Mouse (Mus musculus) neural tube, embryonic 10.5 days (tissue): ENCODE data around the gene Eif3m.
"Not testable (repeated sequence)": the region's sequence is repeated elsewhere in the genome, so short reads cannot be mapped to it uniquely, and the experiment has no call there.

Source experiments
- DNase-seq: peaks from one replicate; pipeline ENCODE4 v3.0.0-alpha.2; 2017; ENCODE audit warnings: low spot score; ENCODE audit errors: extremely low spot score

Gene Eif3m

DNA sequence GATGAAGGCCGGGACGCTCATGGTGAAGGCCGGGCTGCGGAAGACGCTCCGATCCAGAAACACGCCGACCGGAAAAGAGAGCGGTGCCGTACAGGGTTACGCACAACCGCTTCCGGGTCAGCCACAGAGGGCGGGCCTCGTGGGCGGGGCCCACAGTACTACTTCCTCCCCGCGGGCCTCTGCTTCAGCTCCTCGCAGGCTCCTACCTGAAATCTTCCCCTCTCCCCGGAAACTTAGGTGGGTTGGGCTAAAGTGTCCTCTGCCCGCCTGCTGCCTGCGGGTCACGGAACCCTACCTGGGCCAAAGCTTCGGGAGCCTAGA is at the start of gene Eif3m:
TSS of gene Eif3m (minus strand) at position 114 of the 321 bp plus-strand sequence.
- DNase-seq: peak; percentile 93

DNA sequence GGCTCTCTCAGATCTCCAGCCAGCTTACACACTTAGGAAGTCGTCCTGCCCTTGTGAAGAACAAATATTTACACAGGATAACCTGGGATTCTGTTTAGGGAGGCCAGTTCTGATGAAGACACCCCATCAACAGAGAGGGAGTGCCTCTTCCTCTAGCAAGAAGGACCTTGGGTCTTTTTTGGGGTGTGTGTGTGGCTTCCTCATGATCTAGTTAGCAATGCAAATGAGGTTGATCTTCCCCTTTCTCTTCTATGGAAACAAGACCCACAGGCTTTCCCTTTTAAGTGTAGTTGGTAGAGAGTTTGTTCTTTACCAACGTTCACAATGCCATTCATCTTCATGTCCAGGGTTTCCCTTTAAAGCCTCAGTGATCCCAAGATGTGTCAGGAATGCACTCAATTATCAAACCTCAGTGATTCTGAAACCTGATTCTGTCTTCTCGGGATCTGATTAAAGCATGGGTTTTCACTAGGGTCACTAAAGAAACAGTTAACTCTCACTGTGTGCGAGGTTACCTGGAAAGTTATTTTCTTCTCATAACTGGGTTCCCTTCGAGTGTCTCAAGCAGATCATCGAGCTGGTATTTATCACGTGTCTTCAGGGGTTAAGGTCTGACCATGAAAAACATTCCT is 46.0 kb upstream of the Eif3m start:
- no peak for DNase-seq

DNA sequence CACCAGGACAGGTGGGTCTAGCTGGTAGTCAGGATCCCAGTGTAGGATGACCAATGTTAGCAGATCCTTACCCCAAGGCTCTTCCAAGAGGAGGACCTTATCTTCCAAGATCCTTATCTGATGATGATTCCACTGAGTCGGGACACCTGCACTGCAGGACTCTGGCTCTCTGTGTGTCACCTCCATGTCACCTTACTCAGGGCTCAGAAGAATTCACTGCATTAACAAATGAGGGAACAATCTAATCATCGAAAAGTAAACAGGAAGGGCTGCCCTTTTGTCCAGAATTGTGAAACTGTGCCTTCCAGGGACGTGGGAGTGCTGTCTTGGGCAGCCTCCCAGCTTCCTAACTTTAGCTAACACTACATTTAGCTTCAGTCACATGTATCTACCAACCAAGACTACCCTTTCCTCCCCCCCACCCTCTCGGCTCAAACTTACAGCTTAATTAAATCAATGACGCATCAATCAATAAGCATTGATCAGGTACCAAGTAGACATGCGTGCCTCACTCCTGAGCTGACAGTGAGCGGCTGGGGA is 41.8 kb upstream of the Eif3m start:
- DNase-seq: no peak

DNA sequence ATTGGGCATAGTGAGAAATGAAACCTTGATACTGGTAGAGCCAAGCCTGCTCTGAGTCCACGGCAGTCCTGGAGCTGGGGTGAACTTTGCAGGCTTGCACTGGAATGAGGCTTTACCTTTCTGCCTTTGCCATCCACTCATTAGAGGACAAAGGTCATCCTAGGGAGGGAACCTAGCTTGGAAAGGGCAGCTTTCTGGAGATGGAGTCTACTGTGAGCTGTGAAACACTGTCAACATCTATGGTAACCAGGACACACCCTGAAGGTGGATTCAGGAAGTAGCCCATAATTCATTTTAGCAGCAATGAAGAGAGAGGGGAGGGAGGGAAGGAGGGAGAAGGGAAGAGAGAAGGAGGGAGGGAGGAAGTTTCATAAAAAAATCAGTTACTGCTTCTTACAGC is 38.6 kb upstream of the Eif3m start:
- no peak for DNase-seq

DNA sequence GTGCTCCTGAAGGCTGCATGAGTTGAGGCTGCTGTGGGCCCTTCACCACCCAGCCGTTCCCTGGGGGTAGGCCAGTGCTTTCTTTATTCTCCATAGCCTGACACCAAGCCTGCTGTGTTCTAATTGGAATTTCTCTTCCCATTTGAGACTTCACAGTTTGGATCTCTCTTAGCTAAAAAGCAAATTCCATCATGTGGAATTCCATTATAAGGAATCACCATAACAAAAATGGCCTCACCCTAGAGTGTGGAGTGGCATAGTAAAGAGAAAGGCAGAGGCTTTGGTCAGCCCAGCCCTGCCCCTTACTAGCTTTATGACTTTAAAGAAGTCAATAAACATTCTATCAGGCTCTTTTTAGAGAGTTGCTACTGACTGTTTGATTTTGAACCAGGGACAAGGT is 31.4 kb upstream of the Eif3m start:
- no peak for DNase-seq

DNA sequence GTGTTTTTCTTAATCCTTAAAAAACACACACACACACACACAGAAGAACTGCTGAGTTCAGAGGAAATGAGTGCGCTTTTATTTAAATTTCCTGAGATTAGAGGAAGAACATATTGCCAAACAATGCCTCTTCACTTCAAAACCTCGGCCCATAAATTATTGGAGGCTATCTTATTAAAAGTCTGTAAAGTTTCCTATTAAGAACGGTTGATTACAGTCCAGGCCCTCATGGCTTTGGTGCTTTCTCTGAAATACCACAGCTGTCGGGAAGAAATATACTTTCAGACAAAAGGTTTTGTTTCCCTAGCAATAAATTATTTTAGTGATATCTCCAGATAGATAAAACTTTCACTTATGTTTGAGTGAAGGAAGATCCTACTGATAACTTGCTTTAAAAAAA is 26.3 kb upstream of the Eif3m start:
- DNase-seq: no peak

DNA sequence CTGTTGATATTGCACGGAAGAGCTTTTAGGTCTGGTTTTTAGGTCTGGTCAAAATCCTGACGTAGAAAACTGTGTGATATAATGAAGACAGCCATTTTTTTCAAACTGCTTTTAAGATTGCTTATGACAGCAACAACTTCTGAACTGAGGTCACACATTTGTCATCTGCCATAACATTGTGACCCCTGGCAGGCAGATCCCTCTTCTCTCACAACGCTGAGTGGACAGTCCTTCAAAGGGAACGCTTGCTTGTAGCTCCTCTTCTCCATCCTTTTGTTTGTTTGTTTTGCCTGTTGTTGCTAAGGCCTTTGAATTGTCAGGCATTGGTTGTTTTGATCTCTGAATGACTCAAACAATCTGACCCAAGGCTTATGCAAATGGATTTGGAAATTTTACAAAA is 24.0 kb upstream of the Eif3m start:
- DNase-seq: no peak

DNA sequence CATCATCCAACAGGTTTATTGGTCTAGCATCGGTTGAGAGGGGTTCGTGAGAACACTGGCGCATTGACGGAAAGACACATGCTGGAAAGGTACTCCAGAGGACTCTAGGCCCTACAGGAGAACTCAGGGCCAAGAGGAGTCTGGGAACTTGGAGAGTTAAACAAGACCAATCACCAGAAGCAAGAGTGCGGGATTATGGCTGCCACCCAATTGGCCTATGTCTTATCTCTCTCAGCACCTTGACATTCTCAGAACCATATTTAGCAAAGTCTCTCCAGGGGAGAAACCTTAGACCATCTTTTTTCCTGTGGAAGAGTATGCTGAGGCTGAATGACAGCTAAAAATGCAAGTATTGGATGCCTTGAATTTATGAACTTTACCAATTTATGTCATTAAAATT is 22.0 kb upstream of the Eif3m start:
- no peak for DNase-seq

DNA sequence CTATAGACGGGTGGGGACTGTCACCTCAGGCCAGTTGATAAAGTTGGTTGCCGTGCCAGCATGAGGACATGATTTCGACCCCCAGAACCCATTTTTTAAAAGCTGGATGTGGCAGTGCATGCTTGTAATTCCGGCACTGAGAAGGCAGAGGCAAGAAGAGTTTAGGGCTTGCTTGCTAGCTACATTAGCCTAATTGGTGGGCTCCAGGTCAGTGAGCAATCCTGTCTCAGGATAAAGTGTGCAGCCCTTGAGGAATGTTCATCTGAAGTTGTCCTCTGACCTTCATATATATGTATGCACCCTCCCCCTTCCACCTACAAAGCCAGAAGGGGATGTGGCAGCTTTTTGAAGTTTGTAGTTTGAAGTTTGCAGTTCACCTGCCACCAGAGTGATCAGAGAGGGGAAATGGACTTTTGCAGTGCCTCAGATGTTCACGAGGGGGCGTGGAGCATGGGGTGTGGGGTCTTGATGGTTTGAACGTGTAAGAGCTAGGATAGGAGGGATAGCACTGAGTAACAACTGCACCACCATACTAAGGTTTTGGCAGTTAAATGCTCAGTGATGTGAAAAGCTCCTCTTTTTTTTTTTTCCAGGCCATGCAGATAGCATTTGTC is 21.2 kb upstream of the Eif3m start:
- no peak for DNase-seq

DNA sequence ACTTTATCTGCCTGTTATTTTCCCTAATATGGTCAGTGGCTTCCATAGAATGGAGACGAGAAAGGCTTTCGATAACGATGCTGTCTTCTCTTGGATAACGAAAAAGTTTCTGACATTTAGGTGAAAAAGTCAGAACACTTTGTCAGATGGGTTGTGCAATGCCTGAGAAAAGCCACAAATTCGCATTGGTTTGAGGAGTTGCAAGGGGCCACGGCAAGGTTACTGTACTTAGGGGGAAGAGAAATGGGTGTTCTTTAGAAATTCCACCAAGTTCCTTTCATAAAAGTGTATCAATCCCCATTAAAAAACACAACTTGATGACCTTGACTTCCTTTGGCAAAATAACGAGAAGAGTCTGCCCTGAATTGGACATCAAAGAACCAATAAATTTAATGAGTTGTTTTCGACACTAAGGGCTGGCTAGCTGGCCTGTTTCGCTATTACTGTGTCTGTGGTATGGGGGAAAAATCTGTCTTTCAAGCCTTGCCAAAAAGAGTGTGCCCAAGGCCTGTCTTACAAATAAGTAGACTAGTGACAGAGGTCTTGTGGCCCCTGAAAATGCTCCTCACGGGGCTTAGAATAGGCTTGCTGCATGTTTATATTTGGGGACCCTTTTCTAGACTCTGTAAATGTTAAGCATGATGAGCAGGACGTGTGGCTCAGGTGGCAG is 19.7 kb upstream of the Eif3m start:
- DNase-seq: no peak

DNA sequence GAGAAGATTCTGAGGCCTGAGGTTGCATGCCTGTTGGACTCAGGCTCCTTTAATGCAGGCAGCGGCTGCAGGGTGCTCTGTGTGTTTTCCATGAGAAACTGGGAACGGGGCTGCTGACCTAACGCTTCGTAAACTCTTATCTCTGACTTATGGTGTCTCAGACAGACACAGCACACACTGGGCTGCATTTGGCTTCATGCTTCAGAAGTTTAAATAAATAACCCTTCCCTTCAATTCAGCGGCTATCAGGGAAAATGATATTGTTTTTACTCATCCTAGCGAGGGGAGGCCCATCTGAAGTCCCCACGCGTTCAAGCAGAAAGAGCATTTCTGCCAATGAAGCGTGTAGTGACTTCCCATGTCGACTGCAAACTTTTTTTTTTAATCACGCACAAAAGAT is 19.1 kb upstream of the Eif3m start:
- DNase-seq: no peak

DNA sequence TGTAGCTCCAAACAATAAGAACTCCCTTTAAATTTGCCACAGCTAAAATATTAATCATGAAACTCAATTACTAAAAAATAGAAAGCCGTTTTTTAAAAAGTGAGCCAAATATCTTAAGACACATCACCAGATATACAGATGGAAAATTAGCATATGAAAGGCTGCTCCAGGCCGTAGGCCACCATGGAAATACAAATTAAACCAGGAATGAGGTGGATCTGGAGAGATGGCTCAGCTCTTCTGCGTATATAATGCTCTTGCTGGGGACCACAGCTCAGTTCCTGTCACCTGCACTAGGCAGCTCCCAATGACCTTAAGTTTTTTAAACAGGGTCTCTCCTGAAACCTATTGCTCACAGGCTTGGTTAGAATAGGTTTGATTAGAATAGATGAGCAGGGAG is 17.2 kb upstream of the Eif3m start:
- DNase-seq: no peak

DNA sequence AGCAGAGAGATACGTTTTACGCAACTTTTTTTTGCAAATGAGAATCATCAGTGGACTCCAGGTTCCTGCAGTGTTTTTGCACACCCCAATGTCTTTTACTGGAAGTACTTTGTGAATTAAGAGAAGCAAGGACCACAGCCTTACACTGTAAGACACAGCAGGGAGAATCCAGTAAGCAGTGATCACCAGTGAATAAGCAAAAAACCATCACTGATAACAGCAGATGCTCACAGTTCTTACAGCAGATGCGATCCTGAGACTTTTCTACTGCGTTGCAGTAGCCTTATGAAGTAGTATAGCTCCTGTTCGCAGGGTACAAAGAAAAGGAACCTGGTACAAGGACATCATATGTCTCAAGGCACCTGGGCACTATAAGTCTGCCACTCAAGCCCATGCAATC is 13.6 kb upstream of the Eif3m start:
- no peak for DNase-seq

DNA sequence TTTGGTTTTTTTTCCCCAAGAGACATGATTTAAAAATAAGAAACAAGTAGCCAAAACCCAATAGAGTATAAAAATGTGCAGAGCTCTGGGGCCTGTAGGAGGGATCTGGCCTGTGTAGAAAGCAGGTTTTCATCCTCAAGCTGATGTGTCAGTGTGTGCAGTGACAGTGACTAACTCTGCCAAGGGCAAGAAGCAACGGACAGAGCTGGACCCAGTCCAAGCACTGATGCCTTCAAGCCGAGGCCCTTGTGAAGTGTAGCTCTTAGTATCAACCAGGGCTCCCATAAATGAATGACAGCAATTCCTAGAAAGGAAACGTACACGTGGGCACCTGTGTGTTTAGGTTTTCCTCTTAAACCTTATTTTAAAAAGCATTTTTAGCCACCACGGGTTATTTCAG is 11.9 kb upstream of the Eif3m start:
- DNase-seq: no peak

DNA sequence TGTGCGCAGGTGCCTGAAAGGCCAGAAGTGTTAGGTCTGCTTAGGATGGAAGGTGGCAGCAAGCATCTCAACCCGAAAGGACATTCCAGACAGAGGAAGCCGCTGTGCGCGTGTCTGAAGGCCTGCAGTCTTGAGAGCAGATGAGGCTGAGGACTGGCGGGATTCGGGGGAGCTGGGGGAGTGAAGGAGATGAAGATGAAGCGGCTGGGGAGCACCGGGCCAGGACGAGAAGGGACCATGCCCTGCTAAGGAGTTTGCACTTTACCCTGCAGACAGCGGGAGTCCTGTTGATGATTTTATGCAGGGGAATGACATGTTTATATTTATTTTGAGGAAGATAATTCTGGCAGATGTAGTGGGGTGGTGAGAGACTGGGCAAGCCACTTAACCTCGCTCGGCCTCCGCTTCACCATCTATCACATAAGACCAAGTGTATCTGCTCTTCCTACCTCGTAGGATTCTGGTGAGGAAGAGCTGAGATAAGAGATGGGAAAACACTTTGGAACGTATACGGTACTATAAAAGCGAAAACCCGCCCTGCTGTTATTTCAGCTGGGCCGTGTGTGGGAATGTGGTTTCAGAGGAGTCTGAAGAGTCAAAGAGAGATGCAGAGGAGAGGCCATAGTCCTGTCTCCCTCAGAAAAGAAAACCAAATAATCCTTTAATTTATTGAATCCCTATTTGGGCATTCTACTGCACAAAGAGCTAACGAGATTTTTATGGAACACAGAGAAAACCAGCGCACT is 10.2 kb upstream of the Eif3m start:
- no peak for DNase-seq

DNA sequence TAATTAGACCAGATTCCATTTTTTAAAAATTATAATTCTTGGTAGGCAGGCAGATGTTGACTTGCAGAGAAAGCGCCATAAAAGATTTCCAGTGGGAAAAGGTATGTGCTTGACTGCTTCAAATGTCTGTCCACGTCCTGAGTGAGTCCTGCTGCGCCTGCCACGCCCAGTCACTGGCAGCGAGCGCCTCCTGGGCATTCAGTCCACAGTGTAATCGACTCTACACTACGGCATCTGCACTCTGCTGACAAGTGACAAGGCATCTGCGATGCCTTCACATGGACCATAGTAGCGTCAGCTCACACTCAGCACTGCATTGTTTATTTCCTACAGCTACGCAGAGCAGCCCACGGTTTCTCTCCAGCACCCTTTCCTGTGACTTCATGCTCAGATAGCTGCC is 8.7 kb upstream of the Eif3m start:
- not testable (repeated sequence) for DNase-seq

DNA sequence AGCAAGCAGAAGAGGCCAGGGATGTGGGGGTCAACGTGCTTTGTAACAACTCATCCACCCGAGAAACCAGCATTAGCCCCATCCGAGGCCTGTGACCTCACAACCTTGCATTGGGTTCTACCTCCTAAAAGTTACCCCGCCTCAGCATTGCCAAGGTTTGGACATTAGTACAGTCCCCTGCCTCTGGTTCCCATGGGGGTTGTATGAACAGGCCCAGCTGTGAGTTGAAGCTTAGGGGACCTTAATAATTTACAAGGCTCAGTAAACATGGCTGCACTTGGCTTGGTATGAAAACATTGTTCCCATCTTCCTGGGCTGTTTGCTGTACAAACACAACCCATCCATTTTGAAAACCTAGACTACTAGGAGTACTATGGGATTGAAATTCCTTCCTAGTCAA is 6.9 kb upstream of the Eif3m start:
- no peak for DNase-seq

DNA sequence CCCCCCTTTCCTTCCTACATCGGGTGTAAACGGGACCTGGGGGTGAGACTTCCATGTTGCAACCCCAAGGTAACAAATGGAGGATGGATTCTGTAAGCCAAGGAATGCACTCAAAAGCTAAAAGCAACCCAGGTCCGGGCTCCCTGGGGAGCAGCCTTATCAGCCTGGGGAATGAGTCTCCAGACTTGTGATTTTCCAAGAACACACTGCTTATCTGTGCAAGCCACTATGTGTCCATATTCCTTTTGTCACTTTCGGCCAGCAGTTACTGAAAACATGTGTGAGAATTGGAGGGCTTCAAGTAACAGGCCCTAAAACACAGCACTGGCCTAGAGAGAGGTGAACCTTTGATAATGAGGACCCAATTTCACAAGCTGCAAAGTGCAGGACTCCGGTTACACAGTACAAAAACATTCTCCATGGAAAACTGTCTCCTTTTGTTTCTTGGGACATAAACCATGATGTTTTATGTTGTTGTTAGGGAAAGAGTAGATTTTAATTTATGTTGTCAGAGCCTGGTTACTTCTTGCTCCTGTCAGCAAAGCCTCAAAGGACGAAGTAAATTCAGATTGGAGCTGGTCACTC is 6.2 kb upstream of the Eif3m start:
- no peak for DNase-seq

DNA sequence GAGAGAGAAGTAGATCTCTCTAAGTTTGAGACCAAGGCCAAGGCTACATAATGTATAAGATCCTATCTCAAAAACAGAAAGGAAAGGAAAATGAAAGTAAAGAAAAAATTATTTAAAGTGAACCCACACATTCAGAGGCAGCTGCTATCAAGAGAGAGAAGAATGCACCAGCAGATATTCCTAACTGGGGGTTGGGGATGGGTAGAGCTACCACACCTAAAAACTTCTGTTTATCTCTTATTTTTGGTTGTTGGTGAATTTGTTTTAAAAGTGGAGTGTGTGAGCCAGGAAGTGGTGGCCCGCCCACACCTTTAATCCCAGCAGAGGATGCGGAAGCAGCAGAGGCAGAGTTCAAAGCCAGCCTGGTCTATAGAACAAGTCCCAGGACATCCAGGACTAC is 5.0 kb upstream of the Eif3m start:
- no peak for DNase-seq

DNA sequence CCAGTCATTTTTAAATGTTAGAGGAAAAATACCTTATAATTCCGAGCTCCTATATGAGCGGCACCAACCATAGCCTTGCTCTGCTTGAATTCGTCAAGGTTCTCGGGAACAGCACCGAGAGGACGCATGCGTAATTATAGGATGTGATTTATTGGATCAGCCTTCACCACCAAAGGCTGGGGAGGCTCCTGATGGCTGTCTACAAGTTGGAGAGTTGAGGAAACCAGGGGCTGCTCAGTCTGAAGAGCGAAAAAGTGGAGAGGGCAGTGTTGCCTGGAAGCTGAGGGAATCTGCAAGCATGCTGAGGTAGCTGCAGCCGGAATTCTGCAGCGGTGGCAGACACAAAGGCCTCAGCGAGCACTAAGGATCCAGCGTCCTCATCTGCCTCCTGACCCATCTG is 4.4 kb upstream of the Eif3m start:
- DNase-seq: no peak

DNA sequence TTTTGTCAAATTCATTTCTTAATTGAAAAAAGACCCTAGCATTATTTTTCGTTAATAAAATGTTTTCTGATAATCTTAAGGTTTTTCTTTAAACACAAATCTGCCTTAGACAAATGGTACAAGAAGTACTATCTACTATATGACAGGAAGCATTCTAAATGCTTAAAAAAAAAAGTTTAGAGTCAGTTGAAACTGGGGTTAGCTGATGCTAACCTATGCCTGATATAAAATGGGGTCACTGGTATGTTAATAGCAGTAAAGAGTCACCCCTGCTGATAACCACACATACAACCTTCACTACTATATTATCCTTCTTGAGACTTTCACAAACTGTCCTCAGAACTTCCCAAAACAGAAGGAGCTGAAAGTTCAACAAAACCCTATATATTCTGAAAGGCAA is 2.6 kb upstream of the Eif3m start:
- no peak for DNase-seq

DNA sequence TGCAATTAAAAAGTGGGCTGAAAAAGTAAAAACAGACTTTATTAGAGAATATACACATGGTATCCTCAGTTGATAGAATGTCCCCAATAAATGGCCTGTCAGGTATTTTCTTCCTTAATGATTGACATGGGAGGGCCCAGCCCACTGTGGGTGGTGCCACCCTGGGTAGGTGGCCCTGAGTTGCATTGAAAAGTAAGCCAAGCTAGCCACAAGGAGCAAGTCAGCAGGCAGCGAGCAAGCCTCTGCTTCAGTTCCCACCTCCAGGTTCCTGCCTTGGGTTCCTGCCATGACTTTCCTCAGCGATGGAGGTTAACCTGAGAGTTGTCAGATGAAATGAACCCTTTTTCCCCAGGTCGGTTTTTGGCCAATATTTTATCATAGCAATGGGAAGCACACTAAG is 922 bp upstream of the Eif3m start:
- no peak for DNase-seq
